Mouse (Mus musculus) MEL (cell line): ENCODE results near the gene Odf4. TPM values are rescaled to one million over a fixed set of nuclear protein-coding genes. Genes with fewer than 3 reads are reported as not detected.
A peak's percentile ranks its signal among the peaks of the same experiment; 100 is the strongest.

ENCODE experiments used
- DNase-seq: peaks from one replicate; pipeline ENCODE4 v3.0.0; 2011; ENCODE audit warnings: low read depth, low spot score
- H3K27ac ChIP-seq: 2 replicates; pipeline ENCODE4 v1.5.1; 2012; ENCODE audit warnings: low read depth, mild to moderate bottlenecking, control low read depth, low read length, moderate library complexity; ENCODE audit not compliant: control insufficient read depth
- H3K27me3 ChIP-seq, 2 experiments: fragments of 150-350 bp in 1 of 2; sonication (generic) in 1 of 2; 2 replicates each; pipeline ENCODE4 v1.6.1; 2012; ENCODE audit warnings: low read length in 2 of 2, mild to moderate bottlenecking in 2 of 2, improper control_type of control experiment in 1 of 2, moderate library complexity in 1 of 2; ENCODE audit not compliant: insufficient read depth in 2 of 2, control insufficient read depth in 1 of 2
- H3K36me3 ChIP-seq, 2 experiments: 2 replicates each; pipeline ENCODE4 v1.6.1; 2012 to 2014; ENCODE audit warnings: low read length in 2 of 2, improper control_type of control experiment in 1 of 2, inconsistent platforms in 1 of 2, mild to moderate bottlenecking in 1 of 2; ENCODE audit not compliant: insufficient read depth in 2 of 2, control insufficient read depth in 1 of 2
- H3K4me1 ChIP-seq, 2 experiments: fragments of 150-350 bp in 1 of 2; sonication (generic) in 1 of 2; 2 replicates each; pipeline ENCODE4 v1.6.1; 2012; ENCODE audit warnings: low read length in 2 of 2, improper control_type of control experiment in 1 of 2, mild to moderate bottlenecking in 1 of 2; ENCODE audit not compliant: insufficient read depth in 2 of 2, control insufficient read depth in 1 of 2
- H3K4me3 ChIP-seq, 2 experiments: fragments of 150-350 bp in 1 of 2; sonication (generic) in 1 of 2; 2 replicates each; pipeline ENCODE4 v1.5.1; 2012; ENCODE audit warnings: low read depth in 2 of 2, low read length in 2 of 2, mild to moderate bottlenecking in 2 of 2, moderate library complexity in 2 of 2, control low read depth in 1 of 2, improper control_type of control experiment in 1 of 2; ENCODE audit not compliant: control insufficient read depth in 1 of 2, insufficient read depth in 1 of 2
- H3K79me2 ChIP-seq: 2 replicates; pipeline ENCODE4 v1.6.1; 2012; ENCODE audit warnings: mild to moderate bottlenecking, low read length, moderate library complexity; ENCODE audit not compliant: control insufficient read depth, poor library complexity, insufficient read depth
- H3K9ac ChIP-seq: 2 replicates; pipeline ENCODE4 v1.6.1; 2012; ENCODE audit warnings: low read depth, mild to moderate bottlenecking, control low read depth, low read length, moderate library complexity; ENCODE audit not compliant: control insufficient read depth, poor library complexity, severe bottlenecking
- H3K9me3 ChIP-seq: fragments of 150-350 bp; sonication (generic); replicated peaks from 2 replicates; pipeline ENCODE4 v1.6.1; 2012; ENCODE audit warnings: mild to moderate bottlenecking, low read length, improper control_type of control experiment, moderate library complexity; ENCODE audit not compliant: insufficient read depth
- CHD2 ChIP-seq: IDR thresholded peaks from 2 replicates; pipeline ENCODE4 v1.6.1; 2011; ENCODE audit warnings: low read length, improper control_type of control experiment
- CTCF ChIP-seq, 3 experiments: IDR thresholded peaks in 2 of 3; conservative IDR thresholded peaks in 1 of 3; 2 replicates each; pipeline ENCODE4 v1.5.1; 2011 to 2012; ENCODE audit warnings: low read length in 3 of 3, low read depth in 2 of 3, mild to moderate bottlenecking in 2 of 3, improper control_type of control experiment in 1 of 3, inconsistent platforms in 1 of 3, mixed read lengths in 1 of 3, moderate library complexity in 1 of 3; ENCODE audit not compliant: control insufficient read depth in 1 of 3, insufficient read depth in 1 of 3, poor library complexity in 1 of 3, severe bottlenecking in 1 of 3
- E2F4 ChIP-seq: IDR thresholded peaks from 2 replicates; pipeline ENCODE4 v1.6.1; 2011; ENCODE audit warnings: low read depth, low read length, improper control_type of control experiment, borderline replicate concordance
- ELF1 ChIP-seq: IDR thresholded peaks from 2 replicates; pipeline ENCODE4 v1.6.1; 2014; ENCODE audit warnings: low read depth, mild to moderate bottlenecking, inconsistent platforms, low read length, improper control_type of control experiment, moderate library complexity
- GABPA ChIP-seq: IDR thresholded peaks from 2 replicates; pipeline ENCODE4 v1.6.1; 2012; ENCODE audit warnings: low read depth, mild to moderate bottlenecking, inconsistent platforms, low read length, improper control_type of control experiment, moderate library complexity
- GATA1 ChIP-seq: IDR thresholded peaks from 2 replicates; pipeline ENCODE4 v1.6.1; 2011; ENCODE audit warnings: low read depth, low read length, improper control_type of control experiment
- HCFC1 ChIP-seq: IDR thresholded peaks from 2 replicates; pipeline ENCODE4 v1.6.1; 2012; ENCODE audit warnings: low read depth, mild to moderate bottlenecking, inconsistent platforms, low read length, improper control_type of control experiment, moderate library complexity
- JUND ChIP-seq: IDR thresholded peaks from 2 replicates; pipeline ENCODE4 v1.6.1; 2011; ENCODE audit warnings: low read depth, mild to moderate bottlenecking, improper control_type of control experiment, low read length
- MAFK ChIP-seq: IDR thresholded peaks from 2 replicates; pipeline ENCODE4 v1.6.1; 2011; ENCODE audit warnings: low read depth, mild to moderate bottlenecking, low read length, improper control_type of control experiment, borderline replicate concordance
- MEF2A ChIP-seq: IDR thresholded peaks from 2 replicates; pipeline ENCODE4 v1.6.1; 2014; ENCODE audit warnings: low read depth, mild to moderate bottlenecking, inconsistent platforms, low read length, improper control_type of control experiment; ENCODE audit not compliant: poor library complexity, insufficient replicate concordance, severe bottlenecking; ENCODE audit errors: extremely low read depth
- MYB ChIP-seq: IDR thresholded peaks from 2 replicates; pipeline ENCODE4 v1.6.1; 2011; ENCODE audit warnings: mild to moderate bottlenecking, low read depth, low read length, improper control_type of control experiment
- MYC ChIP-seq: IDR thresholded peaks from 2 replicates; pipeline ENCODE4 v1.6.1; 2011; ENCODE audit warnings: low read depth, mild to moderate bottlenecking, low read length, improper control_type of control experiment, moderate library complexity
- POLR2A ChIP-seq, 2 experiments: IDR thresholded peaks; 2 replicates each; pipeline ENCODE4 v1.6.1; 2011 to 2012; ENCODE audit warnings: low read length in 2 of 2, mild to moderate bottlenecking in 2 of 2, control low read depth in 1 of 2, improper control_type of control experiment in 1 of 2, low read depth in 1 of 2, moderate library complexity in 1 of 2; ENCODE audit not compliant: control insufficient read depth in 1 of 2, insufficient read depth in 1 of 2, poor library complexity in 1 of 2
- POLR2AphosphoS2 ChIP-seq: IDR thresholded peaks from 2 replicates; pipeline ENCODE4 v1.6.1; 2011; ENCODE audit warnings: low read length, improper control_type of control experiment
- RAD21 ChIP-seq: IDR thresholded peaks from 2 replicates; pipeline ENCODE4 v1.6.1; 2011; ENCODE audit warnings: mild to moderate bottlenecking, low read depth, low read length, improper control_type of control experiment
- RCOR1 ChIP-seq: IDR thresholded peaks from 2 replicates; pipeline ENCODE4 v1.6.1; 2012; ENCODE audit warnings: low read depth, mild to moderate bottlenecking, inconsistent platforms, low read length, improper control_type of control experiment
- SIN3A ChIP-seq: IDR thresholded peaks from 2 replicates; pipeline ENCODE4 v1.6.1; 2012; ENCODE audit warnings: low read length, improper control_type of control experiment, inconsistent platforms
- SMC3 ChIP-seq: IDR thresholded peaks from 2 replicates; pipeline ENCODE4 v1.6.1; 2011; ENCODE audit warnings: low read depth, low read length, improper control_type of control experiment
- TBP ChIP-seq: IDR thresholded peaks from 2 replicates; pipeline ENCODE4 v1.8.0; 2011; ENCODE audit warnings: low read depth, low read length, improper control_type of control experiment
- USF2 ChIP-seq, 2 experiments: IDR thresholded peaks; 2 replicates each; pipeline ENCODE4 v1.6.1; 2011 to 2012; ENCODE audit warnings: improper control_type of control experiment in 2 of 2, low read length in 2 of 2, borderline replicate concordance in 1 of 2, inconsistent platforms in 1 of 2, low read depth in 1 of 2, mild to moderate bottlenecking in 1 of 2; ENCODE audit not compliant: insufficient read depth in 1 of 2
- ZC3H11A ChIP-seq: IDR thresholded peaks from 2 replicates; pipeline ENCODE4 v1.6.1; 2012; ENCODE audit warnings: low read depth, mild to moderate bottlenecking, inconsistent platforms, low read length, improper control_type of control experiment
- ZKSCAN1 ChIP-seq: IDR thresholded peaks from 2 replicates; pipeline ENCODE4 v1.6.1; 2012; ENCODE audit warnings: low read depth, mild to moderate bottlenecking, inconsistent platforms, low read length, improper control_type of control experiment, moderate library complexity
- ZMIZ1 ChIP-seq: IDR thresholded peaks from 2 replicates; pipeline ENCODE4 v1.6.1; 2012; ENCODE audit warnings: low read depth, mild to moderate bottlenecking, inconsistent platforms, low read length, improper control_type of control experiment, moderate library complexity
- ZNF384 ChIP-seq: IDR thresholded peaks from 2 replicates; pipeline ENCODE4 v1.6.1; 2012; ENCODE audit warnings: low read depth, mild to moderate bottlenecking, inconsistent platforms, low read length, improper control_type of control experiment
- polyA plus RNA-seq, 2 experiments: library from polyadenylated mRNA; stranded (reverse) in 1 of 2; unstranded in 1 of 2; fragments of >175 nt in 1 of 2; fragments of >200 nt in 1 of 2; gene quantifications; 2 replicates each; pipeline versions ENCODE4 v1.2.1 to v1.2.4; 2012; ENCODE audit warnings: low replicate concordance in 2 of 2, low read depth in 1 of 2; ENCODE audit not compliant: insufficient read length in 2 of 2, insufficient read depth in 1 of 2, missing spikeins in 1 of 2
- total RNA-seq: library from RNA; depleted of rRNA; stranded (reverse); fragments of 300-350 nt; gene quantifications from 2 replicates; pipeline ENCODE4 v1.2.3, GENCODE M21; 2012

The Odf4 gene
- total and polyA plus RNA-seq, 3 experiments: not detected

GRCm38 (mm10) chr11:68908846-68909503 lies 17.9 kb downstream of the Odf4 start:
- H3K27me3 ChIP-seq: no peaks in the 10 kb centered on the region; a peak in 1 of 4 replicates
- H3K79me2 ChIP-seq: no peaks in the 10 kb centered on the region
- no peak for TF ChIP-seq JUND
- no peak for TF ChIP-seq E2F4
- TF ChIP-seq ZNF384: no peak
- no peak for TF ChIP-seq CHD2
- TF ChIP-seq GATA1: no peak
- no peak for TF ChIP-seq MYB
- TF ChIP-seq MEF2A: no peak
- TF ChIP-seq GABPA: no peak
- H3K9ac ChIP-seq: no peak overlapping the region
- no peak overlapping the region for H3K4me3 ChIP-seq
- peaks cover 0 to 16% of the 10 kb centered on the region in 2 experiments; a peak in 1 of 4 replicates for H3K4me1 ChIP-seq
- H3K9me3 ChIP-seq: no peaks in the 10 kb centered on the region
- DNase-seq: no peak
- no peak overlapping the region for H3K27ac ChIP-seq
- H3K36me3 ChIP-seq: peaks cover 10 to 14% of the 10 kb centered on the region in 2 experiments

GRCm38 (mm10) chr11:68907251-68907650 lies 19.6 kb downstream of the Odf4 start:
- no peaks in the 10 kb centered on the region for H3K9me3 ChIP-seq
- TF ChIP-seq TBP (no peak), MYC (no peak), ZNF384 (no peak), CHD2 (no peak), SIN3A (no peak), POLR2A (IDR thresholded peaks at IDR 0.05; ENCODE audit: control insufficient read depth in 1 of 2, insufficient read depth in 1 of 2, low read depth in 1 of 2, low read length in 2 of 2, poor library complexity in 1 of 2) (no peak), MAFK (no peak), POLR2AphosphoS2 (no peak), ZMIZ1 (no peak), USF2 (IDR thresholded peaks at IDR 0.05; ENCODE audit: borderline replicate concordance in 1 of 2, insufficient read depth in 1 of 2, low read depth in 1 of 2, low read length in 2 of 2) (no peak), HCFC1 (no peak), RCOR1 (no peak), ZC3H11A (no peak), SMC3 (no peak), ELF1 (no peak), CTCF (IDR thresholded peaks at IDR 0.05 in 2 of 3, conservative IDR thresholded peaks at IDR 0.05 in 1 of 3; ENCODE audit: control insufficient read depth in 1 of 3, insufficient read depth in 1 of 3, low read depth in 2 of 3, low read length in 3 of 3, poor library complexity in 1 of 3, severe bottlenecking in 1 of 3) (no peak; a peak in 1 of 6 replicates), RAD21 (no peak), ZKSCAN1 (no peak)
- H3K36me3 ChIP-seq: peaks cover 25 to 28% of the 10 kb centered on the region in 2 experiments
- no peak overlapping the region for H3K4me3 ChIP-seq
- peaks cover 15% of the 10 kb centered on the region for H3K79me2 ChIP-seq
- H3K27me3 ChIP-seq: no peaks in the 10 kb centered on the region
- H3K27ac ChIP-seq: no peak overlapping the region
- peaks cover 0 to 27% of the 10 kb centered on the region in 2 experiments; a peak in 2 of 4 replicates for H3K4me1 ChIP-seq
- no peak overlapping the region for H3K9ac ChIP-seq
- DNase-seq: peak; percentile 55
